ENCODE assay signal across 29 mouse cellular contexts in the genomic region with DNA sequence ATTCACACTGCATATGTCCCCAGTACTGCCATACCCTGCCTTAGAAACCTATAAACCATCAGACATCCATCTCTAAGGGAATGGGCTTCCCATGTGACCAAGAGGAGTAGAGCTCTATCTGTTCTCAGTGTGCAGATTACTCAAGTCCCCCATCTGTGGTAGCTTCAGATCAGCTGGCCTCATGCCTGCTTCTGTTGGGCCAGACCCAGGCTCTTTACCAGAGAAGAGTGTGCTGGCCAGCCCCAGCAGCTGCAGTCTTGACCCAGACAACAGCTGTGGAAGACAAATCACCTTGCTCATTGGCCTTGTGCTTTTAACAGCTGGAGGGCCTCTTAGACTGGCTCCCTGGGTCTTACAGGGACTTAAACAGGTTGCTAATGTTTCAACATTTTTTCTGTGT. TPM values are rescaled to one million over a fixed set of nuclear protein-coding genes. Genes with fewer than 3 reads are reported as not detected.
DNase-seq lines count a peak whose midpoint lies in the region; ATAC-seq and TF ChIP-seq lines count a peak whose summit lies in the region.
"Had no signal": no experiment of that assay in that cellular context is flagged by ENCODE, and none has a peak within 500 bp of the region (broad histone marks: within the 10 kb centered on the region; RNA-seq: fewer than 3 reads in every experiment).

No protein-coding gene starts in this region.

- no peak overlapping the region for H3K9ac ChIP-seq in hindbrain, embryonic 15.5 days
- H3K9ac ChIP-seq in hindbrain, embryonic 11.5 days (ENCODE audit: low read depth, low read length), result no peak overlapping the region
- no peak overlapping the region for H3K9ac ChIP-seq in lung, embryonic 14.5 days
- H3K9ac ChIP-seq: embryonic facial prominence, embryonic 15.5 days; forebrain, embryonic 13.5 days; heart, embryonic 12.5 days; hindbrain, embryonic 14.5 days; kidney, embryonic 15.5 days; limb, embryonic 12.5 days had no signal

- H3K27ac ChIP-seq in hindbrain, embryonic 15.5 days (replicated peaks), result no peak overlapping the region
- H3K27ac ChIP-seq in hindbrain, embryonic 11.5 days (ENCODE audit: low read depth, low read length), result no peak overlapping the region
- no peak overlapping the region for H3K27ac ChIP-seq in lung, embryonic 14.5 days (ENCODE audit: low read depth)
- H3K27ac ChIP-seq: embryonic facial prominence, embryonic 15.5 days; forebrain, embryonic 13.5 days; heart, adult 2 months; hindbrain, embryonic 14.5 days; kidney, embryonic 15.5 days; limb, embryonic 12.5 days; macrophage had no signal

- no peak for TF ChIP-seq POLR2A in lung, adult 2 months (IDR thresholded peaks at IDR 0.05; ENCODE audit: borderline replicate concordance, extremely low read depth, low read depth, low read length)

- H3K27me3 ChIP-seq in hindbrain, embryonic 15.5 days, result no peaks in the 10 kb centered on the region
- H3K27me3 ChIP-seq in hindbrain, embryonic 11.5 days (ENCODE audit: control insufficient read depth, insufficient read depth, low read length), result no peaks in the 10 kb centered on the region
- no peaks in the 10 kb centered on the region for H3K27me3 ChIP-seq in lung, embryonic 14.5 days (ENCODE audit: insufficient read depth, low read length)
- H3K27me3 ChIP-seq: embryonic facial prominence, embryonic 15.5 days; forebrain, embryonic 13.5 days; heart, embryonic 12.5 days; limb, embryonic 12.5 days had no signal

- no peaks in the 10 kb centered on the region for H3K36me3 ChIP-seq in hindbrain, embryonic 15.5 days
- H3K36me3 ChIP-seq in hindbrain, embryonic 11.5 days (ENCODE audit: control insufficient read depth, insufficient read depth, low read length), result no peaks in the 10 kb centered on the region
- H3K36me3 ChIP-seq in lung, embryonic 14.5 days (ENCODE audit: insufficient read depth), result no peaks in the 10 kb centered on the region
- H3K36me3 ChIP-seq: embryonic facial prominence, embryonic 15.5 days; G1E; heart, embryonic 12.5 days; kidney, embryonic 15.5 days; limb, embryonic 12.5 days had no signal

- peaks cover 2% of the 10 kb centered on the region; the same call in 1 of the 2 replicates for H3K4me1 ChIP-seq in hindbrain, embryonic 15.5 days (replicated peaks)
- H3K4me1 ChIP-seq in hindbrain, embryonic 11.5 days (replicated peaks; ENCODE audit: control insufficient read depth, insufficient read depth, low read length), result no peaks in the 10 kb centered on the region
- H3K4me1 ChIP-seq in lung, embryonic 14.5 days (ENCODE audit: insufficient read depth), result no peaks in the 10 kb centered on the region
- no peaks in the 10 kb centered on the region for H3K4me1 ChIP-seq in lung, adult 2 months (ENCODE audit: control insufficient read depth, insufficient read depth, low read length)
- H3K4me1 ChIP-seq: embryonic facial prominence, embryonic 15.5 days; forebrain, embryonic 13.5 days; heart, embryonic 12.5 days; kidney, embryonic 15.5 days; limb, embryonic 12.5 days had no signal

- ATAC-seq in hindbrain, embryonic 15.5 days (ENCODE audit: low FRiP score, low read depth), result peak; percentile 33; the same call in 1 of the 2 replicates
- ATAC-seq in hindbrain, embryonic 11.5 days (ENCODE audit: low FRiP score), result no peak
- ATAC-seq in lung, embryonic 14.5 days (ENCODE audit: insufficient read depth), result peak; percentile 47; the same call in 1 of the 2 replicates
- ATAC-seq: forebrain, embryonic 13.5 days; inflammation-experienced regulatory T-cells, adult 6 months had no signal

- TF ChIP-seq CTCF in lung, embryonic 14.5 days (IDR thresholded peaks at IDR 0.05; ENCODE audit: low read depth), result no peak
- no peak for TF ChIP-seq CTCF in lung, adult 2 months (IDR thresholded peaks at IDR 0.05; ENCODE audit: insufficient read depth, low read length)

- DNase-seq in cerebellum, postnatal 10 days, result peak; percentile 77 to 79
- DNase-seq in cerebellum, postnatal 4 days (ENCODE audit: low spot score in 2 of 2), result no peak
- DNase-seq in hindbrain, embryonic 11.5 days (ENCODE audit: low spot score), result no peak
- DNase-seq in lung, embryonic 14.5 days, result peak; percentile 23
- no peak for DNase-seq in lung, adult 2 months
- DNase-seq in skeletal muscle tissue, adult 2 months (ENCODE audit: low read depth, low spot score), result peak; percentile 20
- no peak for DNase-seq in frontal cortex, postnatal 14 days (ENCODE audit: low spot score in 2 of 2)
- DNase-seq: adrenal gland, adult 8-10 months; cerebellum, adult 2 months; heart, adult 2 months; heart, postnatal 4 days; kidney, adult 18-20 months; kidney, postnatal 36 days; layer of hippocampus, postnatal 36 days; midbrain, embryonic 14.5 days; right cerebral cortex, postnatal 25 days; spleen, adult 18-20 months; thymus, postnatal 14 days had no signal

- no peak overlapping the region for H3K4me3 ChIP-seq in hindbrain, embryonic 15.5 days
- no peak overlapping the region for H3K4me3 ChIP-seq in hindbrain, embryonic 11.5 days (ENCODE audit: low read depth, low read length)
- H3K4me3 ChIP-seq in lung, embryonic 14.5 days (ENCODE audit: low read depth, low read length), result no peak overlapping the region
- H3K4me3 ChIP-seq in lung, adult 2 months (replicated peaks; ENCODE audit: extremely low read depth, low read depth, low read length), result no peak overlapping the region
- H3K4me3 ChIP-seq: embryonic facial prominence, embryonic 15.5 days; forebrain, embryonic 13.5 days; heart, adult 2 months; heart, embryonic 12.5 days; kidney, embryonic 15.5 days; limb, embryonic 12.5 days had no signal

- no peak overlapping the region for H3K4me2 ChIP-seq in hindbrain, embryonic 15.5 days
- no peak overlapping the region for H3K4me2 ChIP-seq in hindbrain, embryonic 11.5 days (replicated peaks; ENCODE audit: low read depth, low read length)
- H3K4me2 ChIP-seq in lung, embryonic 14.5 days, result no peak overlapping the region
- H3K4me2 ChIP-seq: embryonic facial prominence, embryonic 15.5 days; forebrain, embryonic 13.5 days; heart, embryonic 12.5 days; hindbrain, embryonic 14.5 days; kidney, embryonic 15.5 days; limb, embryonic 12.5 days; liver, embryonic 11.5 days had no signal

- H3K9me3 ChIP-seq in hindbrain, embryonic 15.5 days, result no peaks in the 10 kb centered on the region
- H3K9me3 ChIP-seq in hindbrain, embryonic 11.5 days (ENCODE audit: control insufficient read depth, low read length), result no peaks in the 10 kb centered on the region
- H3K9me3 ChIP-seq in lung, embryonic 14.5 days (ENCODE audit: low read depth, low read length), result no peaks in the 10 kb centered on the region
- H3K9me3 ChIP-seq: embryonic facial prominence, embryonic 15.5 days; forebrain, embryonic 13.5 days; kidney, embryonic 15.5 days had no signal

RNA-seq across cellular contexts. Expression of a gene that starts 25.1 kb away (rescaled TPM):
- 14.7 and 17.2 TPM in 2 replicates for polyA plus RNA-seq in hindbrain, embryonic 15.5 days (2015; fragmentation: Nextera tagmentation; extraction: Ambion mirVana)
- 0.54 and 0.71 TPM in 2 replicates for polyA plus RNA-seq in hindbrain, embryonic 11.5 days (2014; fragmentation: Nextera tagmentation; extraction: Ambion mirVana)
- 0.07 TPM in 1 of 2 replicates, not detected in the other for polyA plus RNA-seq in lung, embryonic 14.5 days (2014; fragmentation: Nextera tagmentation; extraction: Ambion mirVana)
- polyA plus RNA-seq in lung, adult 2 months (2012; rRNA removed), result 0.05 TPM in 1 of 2 replicates, not detected in the other
- polyA plus RNA-seq: G1E; inflammation-experienced regulatory T-cells, adult 6 months had no signal

Comparison
In these comparisons a context has a peak if more than half of its experiments do, and no peak if none do; other contexts are left out.
1. DNase-seq: peak in cerebellum, postnatal 10 days (2 of 2), lung, embryonic 14.5 days (single experiment) and skeletal muscle tissue, adult 2 months (single experiment); none in cerebellum, postnatal 4 days (0 of 2), hindbrain, embryonic 11.5 days (single experiment), lung, adult 2 months (single experiment) and frontal cortex, postnatal 14 days (0 of 2).